Mouse (Mus musculus) G1E (cell line): Measurements from ENCODE around the gene Ret. TPM values are rescaled to one million over a fixed set of nuclear protein-coding genes. Genes with fewer than 3 reads are reported as not detected.

ENCODE experiments used
- ATAC-seq: 2 replicates; pipeline ENCODE4 v1.8.0; 2016; ENCODE audit warnings: mild to moderate bottlenecking; ENCODE audit not compliant: insufficient number of reproducible peaks, poor library complexity, low FRiP score, severe bottlenecking; ENCODE audit errors: extremely low read depth
- DNase-seq: peaks from one replicate; pipeline ENCODE4 v3.0.0; 2012; ENCODE audit warnings: low spot score
- H3K27me3 ChIP-seq: 2 replicates; pipeline ENCODE4 v1.6.1; 2012; ENCODE audit warnings: mild to moderate bottlenecking, low read length, inconsistent platforms; ENCODE audit not compliant: insufficient read depth
- H3K36me3 ChIP-seq: replicated peaks from 2 replicates; pipeline ENCODE3; 2012; ENCODE audit warnings: mild to moderate bottlenecking, inconsistent platforms
- H3K4me1 ChIP-seq: 2 replicates; pipeline ENCODE4 v1.6.1; 2012; ENCODE audit warnings: low read depth, low read length, inconsistent platforms, mixed read lengths; ENCODE audit not compliant: insufficient read depth
- H3K4me3 ChIP-seq: 2 replicates; pipeline ENCODE4 v1.5.1; 2012; ENCODE audit warnings: low read depth, mild to moderate bottlenecking, inconsistent platforms, low read length, moderate library complexity, mixed read lengths
- H3K9me3 ChIP-seq: replicated peaks from 2 replicates; pipeline ENCODE4 v1.6.1; 2012; ENCODE audit warnings: inconsistent platforms
- CTCF ChIP-seq: IDR thresholded peaks from 2 replicates; pipeline ENCODE4 v1.5.1; 2012; ENCODE audit warnings: low read depth, low read length, inconsistent platforms, mixed read lengths
- GATA1 ChIP-seq: IDR thresholded peaks from 2 replicates; pipeline ENCODE4 v1.6.1; 2012; ENCODE audit warnings: borderline replicate concordance, low read length, inconsistent platforms, mixed read lengths
- GATA2 ChIP-seq: IDR thresholded peaks from 2 replicates; pipeline ENCODE4 v1.6.1; 2012; ENCODE audit warnings: low read depth, low read length, inconsistent platforms, borderline replicate concordance
- POLR2AphosphoS5 ChIP-seq: IDR thresholded peaks from 2 replicates; pipeline ENCODE4 v1.6.1; 2012; ENCODE audit warnings: low read depth, low read length, inconsistent platforms; ENCODE audit not compliant: insufficient replicate concordance
- TAL1 ChIP-seq: conservative IDR thresholded peaks from 2 replicates; pipeline ENCODE4 v1.6.1; 2012; ENCODE audit warnings: low read depth, low read length, inconsistent platforms, mixed read lengths
- polyA plus RNA-seq: library from polyadenylated mRNA; stranded (reverse); fragments of >175 nt; gene quantifications from 2 replicates; pipeline ENCODE4 v1.2.3, GENCODE M21; 2012
- total RNA-seq, 2 experiments: library from RNA; stranded (forward) in 1 of 2; stranded (reverse) in 1 of 2; fragments of 200-1000 nt in 1 of 2; fragments of >200 nt in 1 of 2; fragmentation: Nextera tagmentation in 1 of 2; gene quantifications; 2 replicates each; pipeline ENCODE4 v1.2.3; 2014 to 2017

The Ret gene
- total and polyA plus RNA-seq, 3 experiments: 0.05 TPM; not detected in 2

GRCm38 (mm10) chr6:118215676-118216075 lies 18.2 kb upstream of the Ret start:
- Histone ChIP-seq H3K4me1 (no peaks in the 10 kb centered on the region), H3K36me3 (no peaks in the 10 kb centered on the region), H3K9me3 (no peaks in the 10 kb centered on the region), H3K4me3 (no peak overlapping the region), H3K27me3 (no peaks in the 10 kb centered on the region)
- DNase-seq (no peak), ATAC-seq (no peak)
- TF ChIP-seq GATA2 (no peak), POLR2AphosphoS5 (no peak), CTCF (no peak), TAL1 (no peak), GATA1 (no peak)

DNA sequence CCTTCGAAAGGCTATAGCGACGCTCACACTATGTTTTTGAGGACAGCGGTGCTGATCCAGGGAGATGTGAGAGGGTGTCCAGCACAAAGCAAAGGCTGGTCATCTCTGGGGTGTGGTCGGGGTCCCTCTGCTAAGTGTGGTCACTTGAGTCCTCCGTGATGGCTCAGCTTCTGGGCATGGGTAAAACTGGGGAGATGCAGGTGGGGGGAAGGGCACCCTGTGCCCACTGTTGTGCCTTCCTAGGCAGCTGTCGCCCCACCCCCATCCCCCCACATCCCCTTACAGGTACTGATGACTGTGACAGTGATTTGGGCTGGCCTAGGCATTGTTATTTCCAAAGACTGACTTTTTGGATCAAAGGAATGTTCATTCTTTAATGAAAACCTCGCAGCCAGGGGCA lies 10.8 kb upstream of the Ret start:
- H3K4me3 ChIP-seq: no peak overlapping the region
- ATAC-seq: no peak
- H3K36me3 ChIP-seq: no peaks in the 10 kb centered on the region
- no peak for DNase-seq
- no peaks in the 10 kb centered on the region for H3K9me3 ChIP-seq
- H3K4me1 ChIP-seq: no peaks in the 10 kb centered on the region
- H3K27me3 ChIP-seq: no peaks in the 10 kb centered on the region
- TF ChIP-seq POLR2AphosphoS5 (no peak), CTCF (no peak), GATA2 (no peak), GATA1 (no peak), TAL1 (no peak)

- Histone ChIP-seq H3K36me3 (no peaks in the 10 kb centered on the region), H3K4me1 (no peaks in the 10 kb centered on the region), H3K9me3 (no peaks in the 10 kb centered on the region), H3K4me3 (no peak overlapping the region), H3K27me3 (peaks cover 3% of the 10 kb centered on the region; the same call in 1 of the 2 replicates)
- TF ChIP-seq GATA2 (no peak), TAL1 (no peak), POLR2AphosphoS5 (no peak), CTCF (no peak), GATA1 (no peak)
- no peak for DNase-seq
- no peak for ATAC-seq
Observed at GRCm38 (mm10) chr6:118206386-118206785, 8.9 kb upstream of the Ret start.

DNA sequence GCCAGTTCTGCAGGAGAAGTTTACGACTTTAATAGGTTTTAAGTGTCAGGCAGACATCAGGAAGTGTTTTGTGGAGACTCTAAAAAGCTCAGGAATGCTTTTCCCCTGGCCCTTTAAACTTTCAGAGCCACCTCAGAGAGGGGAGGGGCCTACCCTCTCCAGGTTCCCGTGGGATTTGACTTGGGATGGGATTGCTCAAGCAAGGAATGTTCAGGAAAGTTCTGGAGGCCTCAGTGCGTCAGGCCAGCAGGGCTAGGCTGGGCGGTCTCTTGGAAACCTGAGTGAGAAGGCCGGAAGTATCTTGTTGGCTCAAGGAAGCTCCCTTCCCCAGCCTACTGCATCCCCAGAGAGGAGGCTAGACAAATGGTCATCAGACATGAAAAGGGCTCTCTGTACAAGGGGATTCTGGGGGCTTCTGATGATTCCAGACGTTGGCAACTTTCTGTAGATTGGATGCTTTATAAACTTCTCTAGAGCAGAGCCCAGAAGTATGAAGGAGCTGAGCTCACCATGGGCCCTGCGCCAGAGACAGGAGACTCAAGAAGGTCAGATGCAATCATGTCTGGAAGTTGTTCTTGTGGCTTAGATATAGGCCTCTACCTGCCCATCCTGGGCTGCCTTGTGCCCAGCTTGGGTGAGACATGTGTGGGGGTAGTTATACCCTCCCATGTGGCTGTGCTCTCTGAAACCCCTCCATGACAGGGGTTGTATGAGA lies 7.8 kb upstream of the Ret start:
- ATAC-seq (no peak), DNase-seq (no peak)
- Histone ChIP-seq H3K4me1 (no peaks in the 10 kb centered on the region), H3K4me3 (no peak overlapping the region), H3K27me3 (peaks cover 5% of the 10 kb centered on the region; the same call in 1 of the 2 replicates), H3K36me3 (no peaks in the 10 kb centered on the region), H3K9me3 (no peaks in the 10 kb centered on the region)
- TF ChIP-seq CTCF (no peak), TAL1 (no peak), GATA2 (no peak), GATA1 (no peak)

DNA sequence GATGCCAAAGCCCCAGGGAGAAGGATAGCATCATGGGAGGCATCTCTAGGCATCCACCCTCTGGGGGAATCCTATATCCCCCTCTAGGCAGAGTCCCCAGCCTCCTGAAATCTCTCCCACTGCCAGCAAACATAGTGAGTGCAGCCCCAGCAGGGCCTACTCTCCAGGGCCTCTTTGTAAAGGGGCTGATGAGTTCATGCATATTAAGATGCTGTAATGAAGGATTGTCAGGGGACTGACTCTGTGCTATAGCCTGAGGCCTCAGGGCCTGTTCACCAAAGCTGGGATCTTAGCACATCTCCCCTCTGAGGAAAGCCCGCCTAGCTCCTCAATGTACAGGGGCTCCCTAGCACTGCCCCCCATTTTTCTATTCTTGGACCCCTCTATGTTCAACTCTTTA lies 6.6 kb upstream of the Ret start:
- Histone ChIP-seq H3K4me3 (no peak overlapping the region), H3K36me3 (no peaks in the 10 kb centered on the region), H3K9me3 (no peaks in the 10 kb centered on the region), H3K27me3 (peaks cover 5% of the 10 kb centered on the region; the same call in 1 of the 2 replicates), H3K4me1 (no peaks in the 10 kb centered on the region)
- ATAC-seq: no peak
- no peak for TF ChIP-seq GATA1
- no peak for TF ChIP-seq POLR2AphosphoS5
- no peak for TF ChIP-seq TAL1
- TF ChIP-seq CTCF: no peak
- no peak for TF ChIP-seq GATA2
- no peak for DNase-seq

GRCm38 (mm10) chr6:118196751-118197439 lies 623 bp downstream of the Ret start:
- DNase-seq (no peak), ATAC-seq (no peak)
- peaks cover 8% of the 10 kb centered on the region; the same call in 1 of the 2 replicates for H3K27me3 ChIP-seq
- no peak overlapping the region for H3K4me3 ChIP-seq
- no peaks in the 10 kb centered on the region for H3K4me1 ChIP-seq
- TF ChIP-seq POLR2AphosphoS5 (no peak), CTCF (no peak), TAL1 (no peak), GATA1 (no peak), GATA2 (no peak)
- H3K36me3 ChIP-seq: no peaks in the 10 kb centered on the region
- H3K9me3 ChIP-seq: peaks cover 9% of the 10 kb centered on the region
